Mouse (Mus musculus): ENCODE measurements around the gene Phc1. TPM values are rescaled to one million over a fixed set of nuclear protein-coding genes. Genes with fewer than 3 reads are reported as not detected.

The Phc1 gene
- polyA plus RNA-seq, 1 experiment from 2014 or later = 14.0 TPM

DNA sequence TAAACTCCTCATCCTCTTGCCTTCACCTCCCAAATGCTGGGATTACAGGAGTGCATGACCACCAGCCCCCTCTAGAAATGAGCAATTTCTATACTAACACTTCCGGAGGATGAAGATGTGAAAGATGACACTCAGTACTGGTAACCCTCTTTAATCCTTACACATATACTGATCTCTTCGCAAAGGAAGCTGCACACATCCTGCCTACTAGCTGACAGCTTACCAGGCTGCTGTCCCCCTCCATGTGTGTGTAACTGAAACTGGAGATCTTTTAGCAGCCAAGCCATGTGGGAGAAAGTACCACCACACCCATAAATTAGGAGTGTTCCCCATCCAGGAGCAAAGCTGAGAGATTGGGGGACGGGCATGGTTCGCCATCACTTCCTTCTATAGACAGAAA lies 71.2 kb downstream of the Phc1 start:
- Histone ChIP-seq H3K9ac (ENCODE audit: low read depth, low read length) (no peak overlapping the region), H3K9me3 (replicated peaks; ENCODE audit: low read length) (no peaks in the 10 kb centered on the region), H3K4me2 (ENCODE audit: low read length) (no peak overlapping the region), H3K27ac (no peak overlapping the region), H3K36me3 (ENCODE audit: insufficient read depth, low read length) (no peaks in the 10 kb centered on the region), H3K4me1 (replicated peaks; ENCODE audit: insufficient read depth, low read length) (no peaks in the 10 kb centered on the region), H3K4me3 (replicated peaks; ENCODE audit: low read depth, low read length) (no peak overlapping the region), H3K27me3 (ENCODE audit: insufficient read depth, low read length) (no peaks in the 10 kb centered on the region)
- WGBS = 47% methylated on average over 4 of the region's 4 CpGs
- ATAC-seq (replicated peaks; ENCODE audit: low FRiP score, low read depth) = no peak
- no peak for DNase-seq (ENCODE audit: low spot score)
- no peak for TF ChIP-seq CTCF (IDR thresholded peaks at IDR 0.05; ENCODE audit: low read depth)

GRCm38 (mm10) chr6:122268561-122268960 lies 71.8 kb downstream of the Phc1 start:
- H3K9ac ChIP-seq (ENCODE audit: low read depth, low read length) = no peak overlapping the region
- no peaks in the 10 kb centered on the region for H3K27me3 ChIP-seq (ENCODE audit: insufficient read depth, low read length)
- no peaks in the 10 kb centered on the region for H3K36me3 ChIP-seq (ENCODE audit: insufficient read depth, low read length)
- DNase-seq (ENCODE audit: low spot score) (no peak), ATAC-seq (replicated peaks; ENCODE audit: low FRiP score, low read depth) (no peak; the same call in 1 of the 2 replicates)
- no peak for TF ChIP-seq CTCF (IDR thresholded peaks at IDR 0.05; ENCODE audit: low read depth)
- no peaks in the 10 kb centered on the region for H3K4me1 ChIP-seq (replicated peaks; ENCODE audit: insufficient read depth, low read length)
- H3K9me3 ChIP-seq (replicated peaks; ENCODE audit: low read length) = no peaks in the 10 kb centered on the region
- H3K4me3 ChIP-seq (replicated peaks; ENCODE audit: low read depth, low read length) = no peak overlapping the region
- WGBS = 42% methylated on average over 3 of the region's 3 CpGs
- H3K27ac ChIP-seq = no peak overlapping the region
- no peak overlapping the region for H3K4me2 ChIP-seq (ENCODE audit: low read length)

Other genes starting within 250 kb of the Phc1 start
- gene Klrg1, start 57.7 kb downstream of the Phc1 start, polyA plus RNA-seq (2015; fragmentation: Nextera tagmentation; extraction: Ambion mirVana) = 0.08 TPM in 1 of 2 replicates, not detected in the other
- 130 and 138 TPM in 2 replicates for gene M6pr, start 31.8 kb downstream of the Phc1 start, polyA plus RNA-seq (2015; fragmentation: Nextera tagmentation; extraction: Ambion mirVana)
- 6.6 and 9.8 TPM in 2 replicates for gene Rimklb, start 158.2 kb upstream of the Phc1 start, polyA plus RNA-seq (2015; fragmentation: Nextera tagmentation; extraction: Ambion mirVana)
- 42.4 and 47.0 TPM in 2 replicates for gene Mfap5, start 165.3 kb upstream of the Phc1 start, polyA plus RNA-seq (2015; fragmentation: Nextera tagmentation; extraction: Ambion mirVana)
- not detected in 2 replicates for gene Aicda, start 213.2 kb upstream of the Phc1 start, polyA plus RNA-seq (2015; fragmentation: Nextera tagmentation; extraction: Ambion mirVana)